Mouse (Mus musculus) A20 (cell line): ENCODE measurements around the gene Slc7a4.

Source experiments
- DNase-seq: peaks from one replicate; pipeline ENCODE4 v3.0.0-alpha.2; 2011; ENCODE audit warnings: low read depth, low spot score

Gene Slc7a4

DNA sequence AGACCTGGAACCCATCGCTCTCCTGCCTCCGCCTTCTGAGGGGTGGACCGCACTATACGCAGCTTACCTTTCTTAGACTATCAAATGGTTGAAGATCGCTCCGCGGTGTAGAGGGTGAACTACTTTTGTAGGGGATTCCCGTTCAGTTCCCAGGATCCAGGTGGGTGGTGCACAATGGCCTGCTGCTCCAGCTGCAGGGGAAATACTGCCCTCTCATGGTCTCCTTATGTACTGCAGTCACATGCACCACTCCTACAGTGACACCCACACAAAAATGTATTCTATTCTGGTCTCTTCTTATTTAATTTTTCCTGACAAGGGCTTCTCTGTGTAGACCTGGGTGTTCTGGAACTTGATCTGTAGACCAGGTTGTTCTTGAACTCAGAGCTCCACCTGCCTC is at the start of gene Slc7a4:
Gene Slc7a4 (minus strand): TSS at position 151 of the 400 bp plus-strand sequence.
- peak; percentile 34 for DNase-seq

- no peak for DNase-seq
Observed at GRCm38 (mm10) chr16:17632580-17632979, 49.6 kb upstream of the Slc7a4 start.

DNA sequence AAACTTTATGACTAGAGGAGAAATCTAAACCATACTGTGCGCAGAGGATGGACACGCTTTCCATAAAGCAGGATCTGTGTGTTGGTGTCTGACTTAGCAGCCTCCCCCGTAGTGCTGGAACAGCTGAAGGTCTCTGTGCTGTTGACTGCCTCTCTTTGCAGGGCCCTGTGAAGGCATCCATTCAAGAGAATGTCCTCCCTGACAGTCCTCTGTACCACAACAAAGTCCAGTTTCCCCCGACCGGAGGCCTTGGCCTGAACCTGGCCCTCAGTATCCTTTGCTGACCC is 43.2 kb upstream of the Slc7a4 start:
- no peak for DNase-seq

DNA sequence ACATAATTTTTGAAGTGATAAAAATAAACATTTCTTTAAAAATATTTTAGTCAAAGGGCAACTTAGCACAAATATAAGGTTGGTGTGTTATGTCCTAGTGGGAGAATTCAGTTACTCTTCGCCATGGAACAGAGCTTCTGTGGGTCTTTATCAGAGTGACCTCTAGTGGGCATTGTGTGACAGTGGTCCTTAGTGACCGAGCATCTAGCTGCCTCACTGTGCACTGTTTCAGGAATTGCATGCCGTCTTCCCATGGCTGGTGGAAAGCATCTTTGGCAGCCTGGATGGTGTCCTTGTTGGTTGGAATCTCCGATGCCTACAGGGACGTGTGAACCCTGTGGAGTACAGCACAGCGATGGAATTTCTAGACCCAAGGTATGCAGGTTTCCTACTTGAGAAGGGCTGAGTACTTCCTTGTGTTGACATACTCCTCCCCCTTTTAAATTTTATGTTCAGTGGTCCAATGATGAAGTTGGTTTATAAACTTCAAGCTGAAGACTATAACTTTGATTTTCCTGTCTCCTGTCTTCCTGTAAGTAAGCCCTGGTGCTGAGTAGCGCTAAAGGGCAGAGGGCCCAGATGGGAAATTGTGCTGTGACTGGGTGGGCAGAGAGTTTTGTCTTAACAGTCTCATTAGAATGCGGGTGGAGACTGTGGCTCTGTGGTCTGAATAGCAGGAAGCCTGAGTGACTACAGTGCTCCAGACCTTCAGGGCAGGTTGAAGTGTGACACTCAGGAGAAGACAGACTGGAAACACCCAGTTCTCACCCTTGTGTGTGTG is 42.7 kb upstream of the Slc7a4 start:
- peak; percentile 32 for DNase-seq

DNA sequence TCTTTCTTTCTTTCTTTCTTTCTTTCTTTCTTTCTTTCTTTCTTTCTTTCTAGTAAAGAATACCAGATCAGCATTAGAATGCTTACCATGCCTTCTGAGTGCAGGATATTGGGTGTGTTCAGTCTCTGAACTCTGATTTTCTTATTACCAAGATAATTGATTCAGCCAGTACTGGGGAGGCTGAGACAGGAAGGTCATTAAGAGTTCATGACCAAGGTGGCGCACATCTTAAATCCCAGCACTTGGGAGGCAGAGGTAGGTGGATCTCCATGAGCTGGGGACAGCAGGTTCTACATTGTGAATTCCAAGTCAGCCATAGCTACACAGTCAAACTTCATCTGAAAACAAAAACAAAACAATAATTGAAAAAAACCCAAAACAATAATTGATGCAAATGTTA is 38.9 kb upstream of the Slc7a4 start:
- no peak for DNase-seq

DNA sequence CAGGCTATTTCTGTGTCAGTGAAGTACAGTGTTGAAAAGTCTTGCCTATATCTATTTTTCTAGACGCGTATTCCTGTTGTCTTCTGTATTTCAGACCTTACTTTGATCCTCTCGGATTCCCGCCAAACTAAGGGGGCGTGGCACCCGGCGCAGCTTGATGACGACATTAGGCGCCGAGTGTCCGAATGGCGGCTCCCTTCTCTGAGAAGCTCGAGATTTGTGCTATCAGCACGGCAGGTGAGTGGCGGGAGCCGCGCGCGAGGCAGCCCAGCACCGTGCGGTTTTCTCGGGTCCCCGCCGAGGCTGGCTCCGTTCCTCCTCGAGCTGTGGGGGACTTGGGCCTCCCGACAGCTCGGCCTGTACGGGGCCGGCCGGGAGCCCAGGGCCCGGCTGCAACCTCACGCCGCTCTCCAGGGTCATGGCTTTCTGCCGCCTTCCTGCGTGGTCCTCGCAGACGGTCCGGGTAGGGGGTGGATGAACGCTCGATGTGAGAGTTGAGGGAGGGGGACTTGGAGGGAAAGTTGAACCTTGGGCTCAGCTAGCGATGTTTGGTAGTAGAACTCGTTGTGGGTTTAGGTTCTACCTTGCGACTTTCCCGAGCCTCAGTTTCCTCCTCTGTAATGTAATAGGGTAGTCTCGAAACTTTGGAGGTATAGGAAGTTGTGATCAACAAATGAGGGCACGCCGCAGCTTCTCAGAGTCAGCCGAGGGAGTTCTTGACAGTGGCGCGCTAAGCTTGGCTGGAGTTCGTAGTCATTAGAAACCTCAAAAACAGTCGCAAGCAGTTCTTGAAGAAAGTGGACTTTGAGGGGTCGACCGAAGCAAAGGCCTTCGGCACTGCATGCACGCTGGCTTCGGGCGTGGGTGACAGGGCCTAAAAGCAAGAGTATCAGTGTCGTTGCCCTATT is 36.4 kb upstream of the Slc7a4 start, which contains the start of gene Smpd4:
Gene Smpd4 (plus strand): TSS at position 157 of the 908 bp plus-strand sequence.
- peak; percentile 91 for DNase-seq

GRCm38 (mm10) chr16:17617922-17618565 is 35.0 kb upstream of the Slc7a4 start:
- DNase-seq: peak; percentile 80

- DNase-seq: no peak
Observed at GRCm38 (mm10) chr16:17616212-17616611, 33.2 kb upstream of the Slc7a4 start.

DNA sequence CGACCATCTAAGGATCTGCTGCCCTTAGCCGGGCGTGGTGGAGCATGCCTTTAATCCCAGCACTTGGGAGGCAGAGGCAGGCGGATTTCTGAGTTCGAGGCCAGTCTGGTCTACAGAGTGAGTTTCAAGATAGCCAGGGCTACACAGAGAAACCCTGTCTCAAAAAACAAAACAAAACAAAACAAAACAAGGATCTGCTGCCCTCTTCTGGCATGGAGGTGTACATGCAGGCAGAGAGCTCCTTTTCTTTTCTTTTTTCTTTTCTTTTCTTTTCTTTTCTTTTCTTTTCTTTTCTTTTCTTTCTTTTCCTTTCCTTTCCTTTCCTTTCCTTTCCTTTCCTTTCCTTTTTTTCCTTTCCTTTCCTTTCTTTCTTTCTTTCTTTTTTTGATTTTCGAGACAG is 31.7 kb upstream of the Slc7a4 start:
- DNase-seq: peak; percentile 22

GRCm38 (mm10) chr16:17611383-17611782 is 28.4 kb upstream of the Slc7a4 start:
- no peak for DNase-seq

- DNase-seq: no peak
Observed at GRCm38 (mm10) chr16:17605684-17606083, 22.7 kb upstream of the Slc7a4 start.

DNA sequence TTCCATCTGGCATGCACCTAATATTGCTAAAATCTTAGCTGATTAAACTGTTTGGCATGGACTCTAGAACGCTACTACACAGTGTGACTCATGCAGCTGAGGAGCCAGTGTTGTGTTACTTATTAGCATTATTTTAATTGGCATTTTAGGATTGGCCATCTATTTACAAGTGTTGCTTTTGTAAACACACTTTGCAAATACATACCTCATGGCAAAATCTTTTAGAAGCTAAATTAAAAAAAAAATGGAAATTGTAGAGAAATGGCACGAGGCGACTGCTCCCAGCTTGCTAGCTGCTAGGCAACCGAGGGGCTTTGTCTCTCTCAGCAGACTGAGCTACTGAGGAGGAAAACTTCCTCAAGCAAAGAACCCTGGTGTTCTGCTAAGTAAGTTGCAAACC is 21.9 kb upstream of the Slc7a4 start:
- DNase-seq: no peak

DNA sequence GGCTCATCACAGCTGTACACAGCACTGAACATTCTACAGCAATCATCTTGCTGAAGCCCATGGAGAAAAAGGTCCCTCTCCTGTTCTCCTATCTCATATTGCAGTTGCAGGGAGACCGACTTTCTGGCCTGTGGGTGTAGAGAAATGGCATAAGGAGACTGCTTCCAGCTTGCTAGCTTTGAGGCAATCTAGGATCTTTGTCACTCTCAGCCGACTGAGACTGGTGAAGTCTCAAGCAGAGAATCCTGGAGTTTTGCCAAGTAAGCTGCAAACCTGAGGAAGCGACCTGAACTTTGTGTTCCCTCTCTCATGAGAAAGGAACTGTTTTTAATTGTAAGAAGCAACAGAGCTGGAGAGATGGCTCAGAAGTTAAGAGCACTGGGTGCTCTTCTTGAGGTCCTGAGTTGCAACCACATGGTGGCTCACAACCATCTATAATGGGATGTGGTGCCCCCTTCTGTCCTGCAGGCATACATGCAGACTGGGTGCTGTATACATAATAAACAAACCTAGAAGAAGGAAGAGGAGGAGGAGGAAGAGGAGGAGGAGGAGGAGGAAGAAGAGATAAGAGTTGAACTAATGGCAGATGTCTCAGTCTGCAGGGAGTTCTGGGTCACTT is 18.0 kb upstream of the Slc7a4 start:
- DNase-seq: peak; percentile 55

- no peak for DNase-seq
Observed at GRCm38 (mm10) chr16:17590731-17591130, 7.7 kb upstream of the Slc7a4 start.

DNA sequence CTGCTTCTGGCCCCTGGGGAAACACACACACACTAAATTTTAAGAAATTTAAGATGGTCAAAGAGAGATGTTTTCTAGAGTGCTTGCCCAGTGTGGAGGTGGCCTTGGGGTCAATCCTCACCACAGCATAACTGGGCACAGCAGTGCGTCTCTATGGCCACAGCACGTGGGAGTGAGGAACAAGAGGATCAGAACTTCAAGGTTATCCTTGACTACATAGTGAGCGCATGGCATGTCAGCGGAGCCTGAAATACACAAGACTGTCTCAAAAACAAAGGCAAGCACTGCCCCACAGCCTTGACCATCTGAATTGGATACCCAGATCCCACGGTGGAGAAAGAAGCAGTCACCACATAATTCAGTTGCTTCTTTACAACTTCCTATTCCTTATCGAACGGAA is 1.5 kb upstream of the Slc7a4 start:
- no peak for DNase-seq

GRCm38 (mm10) chr16:17576825-17577215 is 6.2 kb downstream of the Slc7a4 start:
- no peak for DNase-seq

DNA sequence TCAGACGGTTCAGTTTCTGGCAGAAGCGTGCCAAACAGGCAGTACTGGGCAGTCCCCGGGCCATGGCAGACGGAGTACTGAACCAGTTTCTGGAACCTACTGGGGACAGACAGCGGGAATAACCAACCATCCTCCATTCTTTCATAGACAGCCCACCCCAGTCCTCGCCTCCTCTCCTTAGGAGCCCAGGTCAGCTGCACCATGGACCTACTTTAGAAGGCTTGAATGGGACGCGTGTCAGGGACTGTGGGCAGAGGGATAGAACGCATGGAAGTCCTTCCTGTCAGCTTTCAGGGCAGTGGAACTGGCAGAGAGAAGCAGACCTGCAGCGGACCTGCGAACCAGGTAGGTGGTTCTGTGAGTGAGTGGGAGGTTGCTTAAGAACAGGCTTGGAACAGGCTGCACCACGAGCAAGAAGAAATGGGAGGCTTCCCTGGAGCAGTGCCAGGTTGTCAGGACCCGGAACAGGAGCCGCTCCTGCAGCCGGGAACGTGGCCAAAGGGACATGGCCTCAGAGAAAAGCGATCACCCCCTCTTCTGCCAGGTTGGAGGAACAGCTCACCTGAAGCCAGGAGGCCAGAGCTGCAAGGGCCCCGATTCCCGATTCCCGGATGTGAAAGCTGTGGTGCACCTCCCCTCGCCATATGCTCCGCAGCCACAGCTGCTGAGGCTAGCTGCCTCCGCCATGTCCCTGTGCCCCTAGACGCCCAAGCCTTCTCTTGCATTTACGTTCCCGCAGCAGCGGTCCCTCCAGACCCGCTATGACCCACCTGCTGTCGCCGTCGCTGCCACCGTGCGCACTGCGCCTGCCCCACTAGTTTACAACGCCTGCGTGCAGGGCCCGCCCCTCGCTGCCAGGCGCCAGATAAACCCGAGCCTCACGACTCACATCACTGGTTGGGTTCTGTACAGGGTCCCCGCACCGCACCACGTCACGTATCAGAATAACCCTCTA is 6.9 kb downstream of the Slc7a4 start:
- no peak for DNase-seq

- DNase-seq: no peak
Observed at GRCm38 (mm10) chr16:17566186-17566585, 16.8 kb downstream of the Slc7a4 start.

- DNase-seq: no peak
Observed at GRCm38 (mm10) chr16:17564771-17565170, 18.2 kb downstream of the Slc7a4 start.

- no peak for DNase-seq
Observed at GRCm38 (mm10) chr16:17564221-17564620, 18.8 kb downstream of the Slc7a4 start.

DNA sequence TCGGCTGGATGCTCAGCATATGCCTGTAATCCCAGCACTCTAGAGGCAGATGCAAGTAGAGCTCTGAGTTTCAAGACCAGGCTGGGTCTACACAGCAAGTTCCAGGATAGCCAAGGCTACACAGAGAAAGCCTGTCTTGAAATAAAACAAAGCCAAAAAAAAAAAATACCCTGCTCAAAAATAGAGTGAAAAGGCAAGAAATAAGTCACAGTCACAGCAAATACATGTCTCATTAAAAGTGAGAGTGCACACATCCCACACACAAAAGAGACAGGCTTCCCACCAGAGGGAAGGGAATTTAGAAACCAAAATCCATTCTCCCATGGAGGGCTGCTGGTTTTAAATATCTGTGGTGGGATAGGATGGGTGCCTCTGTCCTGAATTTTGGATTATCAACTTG is 19.4 kb downstream of the Slc7a4 start:
- DNase-seq: no peak
